Mouse (Mus musculus) midbrain, embryonic 11.5 days (tissue): ENCODE data around the gene Tmem151a. TPM values are rescaled to one million over a fixed set of nuclear protein-coding genes. Genes with fewer than 3 reads are reported as not detected.

ENCODE experiments used
- ATAC-seq: fragments of 200-750 bp; cut with Nextera tagmentation; 2 replicates; pipeline ENCODE4 v1.8.0; 2017; ENCODE audit warnings: moderate TSS enrichment, moderate library complexity; ENCODE audit not compliant: low FRiP score
- DNase-seq: peaks from one replicate; pipeline ENCODE4 v3.0.0; 2015; ENCODE audit warnings: low spot score; ENCODE audit errors: missing footprints
- H3K27ac ChIP-seq: fragments of 300-500 bp; sonication (generic); 2 replicates; pipeline ENCODE4 v1.5.1; 2014; ENCODE audit warnings: low read depth, low read length
- H3K27me3 ChIP-seq: fragments of 300-500 bp; sonication (generic); 2 replicates; pipeline ENCODE4 v1.6.1; 2014; ENCODE audit warnings: mild to moderate bottlenecking, low read length, moderate library complexity, mixed read lengths; ENCODE audit not compliant: control insufficient read depth, insufficient read depth
- H3K36me3 ChIP-seq: fragments of 300-500 bp; sonication (generic); 2 replicates; pipeline ENCODE4 v1.6.1; 2014; ENCODE audit warnings: mild to moderate bottlenecking, low read length, moderate library complexity, mixed read lengths; ENCODE audit not compliant: control insufficient read depth, insufficient read depth
- H3K4me1 ChIP-seq: fragments of 300-500 bp; sonication (generic); 2 replicates; pipeline ENCODE4 v1.6.1; 2014; ENCODE audit warnings: low read length; ENCODE audit not compliant: control insufficient read depth, insufficient read depth
- H3K4me2 ChIP-seq: fragments of 300-500 bp; sonication (generic); 2 replicates; pipeline ENCODE4 v1.6.1; 2014; ENCODE audit warnings: mild to moderate bottlenecking, moderate library complexity
- H3K4me3 ChIP-seq: fragments of 300-500 bp; sonication (generic); 2 replicates; pipeline ENCODE4 v1.5.1; 2014; ENCODE audit warnings: low read depth, low read length
- H3K9ac ChIP-seq: fragments of 300-500 bp; sonication (generic); 2 replicates; pipeline ENCODE4 v1.6.1; 2014; ENCODE audit warnings: low read length
- H3K9me3 ChIP-seq: fragments of 300-500 bp; sonication (generic); 2 replicates; pipeline ENCODE4 v1.6.1; 2016; ENCODE audit warnings: low read length; ENCODE audit not compliant: control insufficient read depth
- WGBS: fragments of 180-500 bp; shearing (Covaris S2); extraction: QIAGEN DNeasy Blood & Tissue Kit; methylation state at CpG from one replicate; pipeline ENCODE4 v1.1.7; 2014; 5-methylcytosine and 5-hydroxymethylcytosine counted together
- polyA plus RNA-seq: library from polyadenylated mRNA; unstranded; fragments of >200 nt; fragmentation: Nextera tagmentation; extraction: Ambion mirVana; gene quantifications from 2 replicates; pipeline ENCODE4 v1.2.1, GENCODE M21; 2014

The Tmem151a gene
- polyA plus RNA-seq, 1 experiment from 2014 or later: 1.3 TPM

DNA sequence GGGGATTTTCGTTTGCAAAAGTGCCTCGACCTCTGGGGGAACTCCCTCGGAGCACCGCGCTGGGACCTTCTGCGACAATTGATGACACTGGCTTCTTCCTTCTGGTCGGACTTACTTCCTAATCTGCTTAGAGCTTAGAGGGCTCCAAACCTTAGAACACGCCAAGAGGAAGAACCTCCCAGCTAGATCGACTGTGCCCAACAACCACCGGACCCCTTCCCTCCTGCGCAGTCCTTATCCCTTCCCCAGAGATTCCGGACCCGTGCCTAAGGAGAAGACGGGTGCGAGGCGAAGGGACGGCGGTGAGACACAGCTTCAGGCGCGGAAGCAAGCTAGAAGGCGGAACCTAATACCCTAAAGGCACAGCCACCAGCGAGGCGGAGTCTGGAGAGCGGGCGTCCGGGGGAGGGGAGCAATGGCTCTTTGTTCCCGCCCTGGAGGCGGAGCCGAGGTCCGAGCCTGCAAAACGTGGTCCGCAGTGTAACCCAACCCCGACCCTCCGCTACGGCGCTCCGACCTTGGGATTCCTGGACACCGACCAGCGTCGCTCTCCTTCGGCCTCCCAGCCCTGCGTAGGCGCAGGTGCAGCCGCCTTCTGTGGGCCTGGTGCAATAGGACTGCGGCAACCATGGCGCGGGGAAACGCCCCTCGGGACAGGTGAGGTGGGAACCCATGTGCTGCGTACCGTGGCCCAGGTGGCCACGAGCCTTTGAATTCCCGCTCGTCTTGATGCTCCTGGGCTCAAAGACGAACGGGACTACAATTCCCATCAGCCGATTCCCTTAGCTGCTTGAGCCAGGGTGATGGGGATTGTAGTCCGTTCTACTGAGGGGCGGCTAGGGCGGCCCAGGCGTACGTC lies 61.5 kb downstream of the Tmem151a start, which contains the start of gene Slc29a2:
Slc29a2 (plus strand) TSS at position 240 of the 859 bp plus-strand sequence.
- ATAC-seq (peak; percentile 97), DNase-seq (peak; percentile 96)
- peak within 1 kb of the TSS; percentile 72 for H3K27ac ChIP-seq
- 0 out of 2 replicates have a peak, but pooled peaks cover 2% of the 10 kb centered on the region for H3K36me3 ChIP-seq
- H3K27me3 ChIP-seq: no peaks in the 10 kb centered on the region
- peak within 1 kb of the TSS; percentile 64 for H3K4me2 ChIP-seq
- WGBS: under 1% methylated on average over 62 of the region's 62 CpGs
- peak within 1 kb of the TSS; percentile 51 for H3K4me3 ChIP-seq
- peak within 1 kb of the TSS; percentile 79 for H3K9ac ChIP-seq
- H3K4me1 ChIP-seq: no peaks in the 10 kb centered on the region
- no peaks in the 10 kb centered on the region for H3K9me3 ChIP-seq

DNA sequence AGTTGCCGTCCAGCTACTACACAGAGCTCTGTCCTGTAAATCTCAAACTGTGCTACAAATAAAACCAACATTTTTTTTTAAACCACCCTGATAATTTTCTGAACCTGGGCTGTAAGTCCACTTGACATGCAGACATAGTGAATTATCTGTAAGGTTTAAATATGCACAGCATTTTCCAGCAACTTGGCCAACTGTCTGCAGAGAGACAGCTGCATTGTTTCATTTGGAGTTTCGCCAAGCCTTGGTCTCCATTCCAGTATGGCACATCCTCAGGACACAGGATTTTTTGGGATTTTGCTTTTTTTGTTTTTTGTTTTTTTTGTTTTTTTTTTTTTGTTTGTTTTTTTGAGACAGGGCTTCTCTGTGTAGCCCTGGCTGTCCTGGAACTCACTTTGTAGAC lies 63.9 kb downstream of the Tmem151a start:
- H3K27ac ChIP-seq: no peak overlapping the region
- no peak overlapping the region for H3K4me3 ChIP-seq
- H3K9me3 ChIP-seq: no peaks in the 10 kb centered on the region
- DNase-seq (no peak), ATAC-seq (no peak)
- no peak overlapping the region for H3K9ac ChIP-seq
- 90% methylated on average over 2 of the region's 2 CpGs for WGBS
- no peaks in the 10 kb centered on the region for H3K27me3 ChIP-seq
- H3K4me1 ChIP-seq: no peaks in the 10 kb centered on the region
- H3K4me2 ChIP-seq: no peak overlapping the region
- no peaks in the 10 kb centered on the region for H3K36me3 ChIP-seq

Other genes with a start within 250 kb of the Tmem151a start
- 34.1 and 35.6 TPM in 2 replicates for gene Ccs, start 246.2 kb downstream of the Tmem151a start, polyA plus RNA-seq
- 0.07 and 0.11 TPM in 2 replicates for gene Ccdc87, start 246.2 kb downstream of the Tmem151a start, polyA plus RNA-seq
- gene Ctsf, start 230.4 kb downstream of the Tmem151a start, polyA plus RNA-seq: 34.1 and 34.9 TPM in 2 replicates
- 0.86 and 1.2 TPM in 2 replicates for gene Actn3, start 207.6 kb downstream of the Tmem151a start, polyA plus RNA-seq
- 12.4 and 13.3 TPM in 2 replicates for gene Zdhhc24, start 206.9 kb downstream of the Tmem151a start, polyA plus RNA-seq
- 6.5 and 7.8 TPM in 2 replicates for gene Bbs1, start 178.9 kb downstream of the Tmem151a start, polyA plus RNA-seq
- 153 and 159 TPM in 2 replicates for gene Dpp3, start 157.2 kb downstream of the Tmem151a start, polyA plus RNA-seq
- 1.3 and 1.5 TPM in 2 replicates for gene Peli3, start 142.4 kb downstream of the Tmem151a start, polyA plus RNA-seq
- gene Mrpl11, start 123.4 kb downstream of the Tmem151a start, polyA plus RNA-seq: 157 and 158 TPM in 2 replicates
- 0.04 TPM in 1 of 2 replicates, not detected in the other for gene Npas4, start 95.2 kb downstream of the Tmem151a start, polyA plus RNA-seq
- 4.2 TPM in 2 replicates for gene Slc29a2, start 61.7 kb downstream of the Tmem151a start, polyA plus RNA-seq
- 40.1 and 41.7 TPM in 2 replicates for gene B4gat1, start 46.7 kb downstream of the Tmem151a start, polyA plus RNA-seq
- 1.6 TPM in 2 replicates for gene AC124502.3, start 46.6 kb downstream of the Tmem151a start, polyA plus RNA-seq
- 66.1 and 68.4 TPM in 2 replicates for gene Brms1, start 44.2 kb downstream of the Tmem151a start, polyA plus RNA-seq
- gene Rin1, start 35.0 kb downstream of the Tmem151a start, polyA plus RNA-seq: 0.63 and 1.4 TPM in 2 replicates
- gene Cd248, start 17.5 kb downstream of the Tmem151a start, polyA plus RNA-seq: 26.7 and 32.2 TPM in 2 replicates
- gene Yif1a, start 3.0 kb upstream of the Tmem151a start, polyA plus RNA-seq: 70.4 and 80.6 TPM in 2 replicates
- 106 and 115 TPM in 2 replicates for gene Cnih2, start 13.0 kb upstream of the Tmem151a start, polyA plus RNA-seq
- 214 and 231 TPM in 2 replicates for gene Rab1b, start 21.5 kb upstream of the Tmem151a start, polyA plus RNA-seq
- 24.4 and 25.0 TPM in 2 replicates for gene Klc2, start 33.0 kb upstream of the Tmem151a start, polyA plus RNA-seq
- gene Pacs1, start 187.6 kb upstream of the Tmem151a start, polyA plus RNA-seq: 24.8 and 26.1 TPM in 2 replicates
- gene Sf3b2, start 209.9 kb upstream of the Tmem151a start, polyA plus RNA-seq: 377 and 399 TPM in 2 replicates
- gene Gal3st3, start 212.8 kb upstream of the Tmem151a start, polyA plus RNA-seq: 15.6 TPM in 2 replicates